Mouse (Mus musculus): ENCODE measurements at regions not wholly inside any gene's neighbourhood (a gene's known extent, or its start where the extent isn't known, plus 50 kb on each side); places are given as distances from the start of the nearest gene placed in this dataset.

DNA sequence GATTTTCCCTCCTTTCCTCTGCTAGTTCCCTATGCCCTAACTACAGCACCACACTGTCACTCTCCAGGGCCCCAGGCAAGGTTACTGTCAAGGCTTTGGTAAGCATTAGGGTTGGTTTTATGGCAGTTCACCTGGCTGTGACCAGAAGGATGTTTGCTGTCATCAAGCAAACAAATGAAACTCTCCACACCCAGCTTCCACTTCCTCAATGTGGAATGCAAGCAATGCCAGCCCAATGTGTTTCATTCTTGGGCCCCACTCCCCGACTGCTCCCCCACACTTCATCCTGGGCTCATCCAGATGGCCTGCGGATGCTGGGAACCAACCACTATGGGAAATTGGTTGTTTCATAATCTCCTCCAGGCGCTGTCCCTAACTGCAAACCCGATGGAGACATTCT lies 85.7 kb downstream of the Ier5 start:
- TF ChIP-seq POLR2A (IDR thresholded peaks at IDR 0.05; ENCODE audit: control insufficient read depth, extremely low read depth, insufficient read depth, low read length, poor library complexity) (no peak), CTCF (IDR thresholded peaks at IDR 0.05; ENCODE audit: borderline replicate concordance, control insufficient read depth, extremely low read depth, insufficient read depth, low read length, poor library complexity) (no peak)
